Mouse (Mus musculus): ENCODE results near the gene Arfgap3.

DNA sequence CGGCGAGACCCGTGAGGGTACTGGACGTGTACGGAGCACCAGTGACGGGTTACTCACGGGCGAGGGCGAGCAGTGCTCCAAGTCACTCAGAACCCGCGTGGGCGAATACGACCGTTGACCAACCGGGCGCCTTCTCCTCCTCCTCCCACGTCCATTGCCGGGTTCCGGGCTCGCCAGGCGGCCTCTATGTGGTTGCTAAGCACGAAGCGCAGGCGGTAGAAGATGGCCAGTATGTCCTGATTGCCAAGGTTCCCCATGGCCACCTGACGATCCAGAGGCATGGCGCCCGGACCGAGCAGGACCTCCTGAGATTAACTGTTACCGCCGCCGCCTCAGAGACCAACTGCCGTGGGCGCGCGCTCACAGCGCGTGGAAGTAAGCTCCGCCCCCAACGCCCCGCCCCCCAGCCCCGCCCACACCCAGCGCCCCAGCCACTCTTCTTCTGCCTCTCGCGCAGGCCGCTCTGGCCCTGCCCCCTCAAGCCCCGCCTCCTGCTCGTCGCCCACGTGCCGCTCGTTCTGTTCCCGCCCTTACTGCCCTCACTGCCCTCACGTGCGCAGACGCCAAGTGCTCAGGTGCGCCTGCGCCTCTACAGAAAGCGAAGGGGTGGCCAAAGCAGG is 17.0 kb upstream of the Arfgap3 start:
- TF ChIP-seq CTCF (IDR thresholded peaks at IDR 0.05; ENCODE audit: extremely low read depth, insufficient read length, insufficient replicate concordance, low read depth, low read length), result no peak
- no peak for TF ChIP-seq POLR2A (IDR thresholded peaks at IDR 0.05; ENCODE audit: low read depth, low read length)
